Mouse (Mus musculus): ENCODE results near the gene Phf5a. TPM values are rescaled to one million over a fixed set of nuclear protein-coding genes. Genes with fewer than 3 reads are reported as not detected.

The Phf5a gene
- polyA plus RNA-seq, 1 experiment from 2014 or later: 237 TPM

GRCm38 (mm10) chr15:81847861-81848260 is 23.9 kb downstream of the Phf5a start:
- Histone ChIP-seq H3K4me3 (ENCODE audit: low read depth, low read length) (no peak overlapping the region), H3K9me3 (ENCODE audit: control insufficient read depth, low read length) (no peaks in the 10 kb centered on the region), H3K27ac (ENCODE audit: low read depth, low read length) (no peak overlapping the region), H3K36me3 (ENCODE audit: control insufficient read depth, insufficient read depth, low read length) (peaks cover 27% of the 10 kb centered on the region), H3K4me2 (no peak overlapping the region), H3K27me3 (replicated peaks; ENCODE audit: control insufficient read depth, insufficient read depth, low read length) (no peaks in the 10 kb centered on the region), H3K9ac (ENCODE audit: low read depth, low read length) (no peak overlapping the region), H3K4me1 (replicated peaks; ENCODE audit: control insufficient read depth, insufficient read depth, low read length) (0 out of 2 replicates have a peak, but pooled peaks cover 5% of the 10 kb centered on the region)
- ATAC-seq (replicated peaks; ENCODE audit: low FRiP score) (no peak), DNase-seq (ENCODE audit: low spot score) (no peak)
- 85% methylated on average over 5 of the region's 5 CpGs for WGBS

- no peak overlapping the region for H3K9ac ChIP-seq (ENCODE audit: low read depth, low read length)
Observed at GRCm38 (mm10) chr15:81847161-81847560, 24.6 kb downstream of the Phf5a start.

GRCm38 (mm10) chr15:81846755-81847154 is 25.0 kb downstream of the Phf5a start:
- no peak for DNase-seq (ENCODE audit: low spot score)
- Histone ChIP-seq H3K4me2 (no peak overlapping the region), H3K27ac (ENCODE audit: low read depth, low read length) (no peak overlapping the region), H3K27me3 (replicated peaks; ENCODE audit: control insufficient read depth, insufficient read depth, low read length) (no peaks in the 10 kb centered on the region), H3K9me3 (ENCODE audit: control insufficient read depth, low read length) (no peaks in the 10 kb centered on the region), H3K4me1 (replicated peaks; ENCODE audit: control insufficient read depth, insufficient read depth, low read length) (0 out of 2 replicates have a peak, but pooled peaks cover 5% of the 10 kb centered on the region), H3K4me3 (ENCODE audit: low read depth, low read length) (no peak overlapping the region), H3K36me3 (ENCODE audit: control insufficient read depth, insufficient read depth, low read length) (peaks cover 21% of the 10 kb centered on the region), H3K9ac (ENCODE audit: low read depth, low read length) (no peak overlapping the region)
- WGBS: 82% methylated on average over 9 of the region's 9 CpGs
- no peak for ATAC-seq (replicated peaks; ENCODE audit: low FRiP score)

More at GRCm38 (mm10) chr15:81847161-81847560, 24.6 kb downstream of the Phf5a start:
- no peak for ATAC-seq (replicated peaks; ENCODE audit: low FRiP score)
- no peak for DNase-seq (ENCODE audit: low spot score)
- Histone ChIP-seq H3K9me3 (ENCODE audit: control insufficient read depth, low read length) (no peaks in the 10 kb centered on the region), H3K4me2 (no peak overlapping the region), H3K4me3 (ENCODE audit: low read depth, low read length) (no peak overlapping the region), H3K36me3 (ENCODE audit: control insufficient read depth, insufficient read depth, low read length) (peaks cover 25% of the 10 kb centered on the region), H3K27ac (ENCODE audit: low read depth, low read length) (no peak overlapping the region), H3K4me1 (replicated peaks; ENCODE audit: control insufficient read depth, insufficient read depth, low read length) (0 out of 2 replicates have a peak, but pooled peaks cover 5% of the 10 kb centered on the region), H3K27me3 (replicated peaks; ENCODE audit: control insufficient read depth, insufficient read depth, low read length) (no peaks in the 10 kb centered on the region)
- WGBS: 83% methylated on average over 4 of the region's 4 CpGs

- WGBS: 33% methylated on average over 4 of the region's 4 CpGs
- Histone ChIP-seq H3K27me3 (replicated peaks; ENCODE audit: control insufficient read depth, insufficient read depth, low read length) (no peaks in the 10 kb centered on the region), H3K27ac (ENCODE audit: low read depth, low read length) (no peak overlapping the region), H3K4me1 (replicated peaks; ENCODE audit: control insufficient read depth, insufficient read depth, low read length) (0 out of 2 replicates have a peak, but pooled peaks cover 5% of the 10 kb centered on the region), H3K4me3 (ENCODE audit: low read depth, low read length) (no peak overlapping the region), H3K4me2 (no peak overlapping the region), H3K9me3 (ENCODE audit: control insufficient read depth, low read length) (no peaks in the 10 kb centered on the region), H3K36me3 (ENCODE audit: control insufficient read depth, insufficient read depth, low read length) (peaks cover 11% of the 10 kb centered on the region), H3K9ac (ENCODE audit: low read depth, low read length) (no peak overlapping the region)
- ATAC-seq (replicated peaks; ENCODE audit: low FRiP score) (peak; percentile 51), DNase-seq (ENCODE audit: low spot score) (no peak)
Observed at GRCm38 (mm10) chr15:81845724-81846123, 26.0 kb downstream of the Phf5a start.

GRCm38 (mm10) chr15:81845033-81845625 is 26.6 kb downstream of the Phf5a start:
- Histone ChIP-seq H3K4me2 (no peak overlapping the region), H3K36me3 (ENCODE audit: control insufficient read depth, insufficient read depth, low read length) (peaks cover 6% of the 10 kb centered on the region; the same call in 1 of the 2 replicates), H3K9me3 (ENCODE audit: control insufficient read depth, low read length) (no peaks in the 10 kb centered on the region), H3K27ac (ENCODE audit: low read depth, low read length) (no peak overlapping the region), H3K27me3 (replicated peaks; ENCODE audit: control insufficient read depth, insufficient read depth, low read length) (no peaks in the 10 kb centered on the region), H3K4me3 (ENCODE audit: low read depth, low read length) (no peak overlapping the region), H3K9ac (ENCODE audit: low read depth, low read length) (no peak overlapping the region), H3K4me1 (replicated peaks; ENCODE audit: control insufficient read depth, insufficient read depth, low read length) (0 out of 2 replicates have a peak, but pooled peaks cover 5% of the 10 kb centered on the region)
- DNase-seq (ENCODE audit: low spot score) (no peak), ATAC-seq (replicated peaks; ENCODE audit: low FRiP score) (no peak)
- WGBS: 76% methylated on average over 5 of the region's 5 CpGs

- ATAC-seq (replicated peaks; ENCODE audit: low FRiP score) (no peak), DNase-seq (ENCODE audit: low spot score) (no peak)
- no peak overlapping the region for H3K27ac ChIP-seq (ENCODE audit: low read depth, low read length)
Observed at GRCm38 (mm10) chr15:81842275-81842674, 29.4 kb downstream of the Phf5a start.

GRCm38 (mm10) chr15:81840306-81840705 is 31.4 kb downstream of the Phf5a start:
- WGBS: 92% methylated on average over 7 of the region's 7 CpGs
- Histone ChIP-seq H3K9me3 (ENCODE audit: control insufficient read depth, low read length) (no peaks in the 10 kb centered on the region), H3K27ac (ENCODE audit: low read depth, low read length) (no peak overlapping the region), H3K36me3 (ENCODE audit: control insufficient read depth, insufficient read depth, low read length) (no peaks in the 10 kb centered on the region), H3K4me3 (ENCODE audit: low read depth, low read length) (no peak overlapping the region), H3K9ac (ENCODE audit: low read depth, low read length) (no peak overlapping the region), H3K27me3 (replicated peaks; ENCODE audit: control insufficient read depth, insufficient read depth, low read length) (no peaks in the 10 kb centered on the region; the same call in 1 of the 2 replicates), H3K4me2 (no peak overlapping the region), H3K4me1 (replicated peaks; ENCODE audit: control insufficient read depth, insufficient read depth, low read length) (peaks cover 12% of the 10 kb centered on the region)
- ATAC-seq (replicated peaks; ENCODE audit: low FRiP score): no peak
- DNase-seq (ENCODE audit: low spot score): no peak

More at GRCm38 (mm10) chr15:81842275-81842674, 29.4 kb downstream of the Phf5a start:
- Histone ChIP-seq H3K27me3 (replicated peaks; ENCODE audit: control insufficient read depth, insufficient read depth, low read length) (no peaks in the 10 kb centered on the region), H3K36me3 (ENCODE audit: control insufficient read depth, insufficient read depth, low read length) (no peaks in the 10 kb centered on the region), H3K4me3 (ENCODE audit: low read depth, low read length) (no peak overlapping the region), H3K4me2 (no peak overlapping the region), H3K9me3 (ENCODE audit: control insufficient read depth, low read length) (no peaks in the 10 kb centered on the region), H3K9ac (ENCODE audit: low read depth, low read length) (no peak overlapping the region), H3K4me1 (replicated peaks; ENCODE audit: control insufficient read depth, insufficient read depth, low read length) (0 out of 2 replicates have a peak, but pooled peaks cover 5% of the 10 kb centered on the region)
- 80% methylated on average over 7 of the region's 7 CpGs for WGBS

- Histone ChIP-seq H3K4me2 (no peak overlapping the region), H3K27me3 (replicated peaks; ENCODE audit: control insufficient read depth, insufficient read depth, low read length) (no peaks in the 10 kb centered on the region; the same call in 1 of the 2 replicates), H3K4me3 (ENCODE audit: low read depth, low read length) (no peak overlapping the region), H3K36me3 (ENCODE audit: control insufficient read depth, insufficient read depth, low read length) (no peaks in the 10 kb centered on the region), H3K4me1 (replicated peaks; ENCODE audit: control insufficient read depth, insufficient read depth, low read length) (peaks cover 12% of the 10 kb centered on the region), H3K9me3 (ENCODE audit: control insufficient read depth, low read length) (no peaks in the 10 kb centered on the region), H3K27ac (ENCODE audit: low read depth, low read length) (no peak overlapping the region), H3K9ac (ENCODE audit: low read depth, low read length) (no peak overlapping the region)
- 76% methylated on average over 5 of the region's 5 CpGs for WGBS
- no peak for ATAC-seq (replicated peaks; ENCODE audit: low FRiP score)
- no peak for DNase-seq (ENCODE audit: low spot score)
Observed at GRCm38 (mm10) chr15:81839634-81840033, 32.1 kb downstream of the Phf5a start.
